Mouse (Mus musculus): Measurements from ENCODE around the gene Zfp428.

Gene Zfp428

GRCm38 (mm10) chr7:24547534-24548036 lies 40.8 kb downstream of the Zfp428 start:
- DNase-seq (ENCODE audit: low read depth, low spot score), result no peak

GRCm38 (mm10) chr7:24551985-24552759 lies 45.4 kb downstream of the Zfp428 start:
- DNase-seq (ENCODE audit: low read depth, low spot score), result no peak

- no peak for DNase-seq (ENCODE audit: low read depth, low spot score)
These were observed 49.0 kb downstream of the Zfp428 start for GRCm38 (mm10) chr7:24555786-24556185.

GRCm38 (mm10) chr7:24561450-24561849 lies 54.6 kb downstream of the Zfp428 start:
- DNase-seq (ENCODE audit: low read depth, low spot score), result no peak

- no peak for DNase-seq (ENCODE audit: low read depth, low spot score)
These were observed 56.5 kb downstream of the Zfp428 start for GRCm38 (mm10) chr7:24563191-24563836.

GRCm38 (mm10) chr7:24563837-24564206 lies 57.0 kb downstream of the Zfp428 start:
- DNase-seq (ENCODE audit: low read depth, low spot score), result no peak

GRCm38 (mm10) chr7:24564607-24565265 lies 57.9 kb downstream of the Zfp428 start:
- DNase-seq (ENCODE audit: low read depth, low spot score), result no peak
